Mouse (Mus musculus) hindbrain, embryonic 10.5 days (tissue): ENCODE results near the gene Fbln1. TPM values are rescaled to one million over a fixed set of nuclear protein-coding genes. Genes with fewer than 3 reads are reported as not detected.

ENCODE experiments used
- DNase-seq: peaks from one replicate; pipeline ENCODE4 v3.0.0-alpha.2; 2017; ENCODE audit warnings: low spot score
- H3K27ac ChIP-seq: fragments of 300-500 bp; sonication (generic); 2 replicates; pipeline ENCODE4 v1.5.1; 2016; ENCODE audit warnings: mild to moderate bottlenecking, moderate library complexity
- H3K27me3 ChIP-seq: fragments of 300-500 bp; sonication (generic); 2 replicates; pipeline ENCODE4 v1.6.1; 2016; ENCODE audit warnings: mild to moderate bottlenecking; ENCODE audit not compliant: poor library complexity, insufficient read depth, severe bottlenecking
- H3K36me3 ChIP-seq: fragments of 300-500 bp; sonication (generic); 2 replicates; pipeline ENCODE4 v1.6.1; 2016; ENCODE audit warnings: mild to moderate bottlenecking, moderate library complexity
- H3K4me1 ChIP-seq: fragments of 300-500 bp; sonication (generic); replicated peaks from 2 replicates; pipeline ENCODE4 v1.6.1; 2016; ENCODE audit warnings: mild to moderate bottlenecking
- H3K4me3 ChIP-seq: fragments of 300-500 bp; sonication (generic); 2 replicates; pipeline ENCODE4 v1.5.1; 2016; ENCODE audit warnings: mild to moderate bottlenecking, moderate library complexity
- H3K9me3 ChIP-seq: fragments of 300-500 bp; sonication (generic); 2 replicates; pipeline ENCODE4 v1.6.1; 2016; ENCODE audit warnings: mild to moderate bottlenecking, moderate library complexity
- WGBS: fragments of 180-500 bp; shearing (Covaris S2); methylation state at CpG from one replicate; pipeline ENCODE4 v1.1.7; 2016; 5-methylcytosine and 5-hydroxymethylcytosine counted together
- polyA plus RNA-seq: library from polyadenylated mRNA; unstranded; fragments of >200 nt; fragmentation: Nextera tagmentation; extraction: Ambion mirVana; gene quantifications from 2 replicates; pipeline ENCODE4 v1.2.1, GENCODE M21; 2016

Gene Fbln1
- polyA plus RNA-seq, 1 experiment from 2014 or later: 157 TPM

GRCm38 (mm10) chr15:85231443-85232255 is 25.9 kb downstream of the Fbln1 start:
- Histone ChIP-seq H3K4me1 (no peaks in the 10 kb centered on the region), H3K27ac (no peak overlapping the region), H3K4me3 (no peak overlapping the region), H3K36me3 (peaks cover 96% of the 10 kb centered on the region), H3K27me3 (no peaks in the 10 kb centered on the region), H3K9me3 (no peaks in the 10 kb centered on the region)
- 84% methylated on average over 13 of the region's 13 CpGs for WGBS
- peak; percentile 83 for DNase-seq

DNA sequence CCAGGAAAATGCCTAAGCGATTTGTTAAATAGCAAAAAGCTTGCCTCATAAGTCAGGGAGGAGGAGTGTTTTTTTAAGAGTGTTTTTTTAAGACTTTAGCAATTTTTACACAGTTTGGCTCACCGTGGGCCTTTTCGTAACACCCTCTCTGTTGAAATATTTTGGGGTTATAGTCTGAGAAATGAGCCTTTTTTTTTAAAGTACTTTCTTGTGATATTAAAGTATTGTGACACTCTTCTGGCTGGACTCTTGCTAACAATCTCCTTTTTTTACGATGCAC is 26.4 kb downstream of the Fbln1 start:
- H3K9me3 ChIP-seq: no peaks in the 10 kb centered on the region
- no peak for DNase-seq
- H3K4me3 ChIP-seq: no peak overlapping the region
- no peaks in the 10 kb centered on the region for H3K4me1 ChIP-seq
- H3K27ac ChIP-seq: no peak overlapping the region
- peaks cover 96% of the 10 kb centered on the region for H3K36me3 ChIP-seq
- WGBS: 95% methylated on average over 4 of the region's 4 CpGs
- no peaks in the 10 kb centered on the region for H3K27me3 ChIP-seq

- H3K36me3 ChIP-seq: peaks cover 96% of the 10 kb centered on the region
Measured at GRCm38 (mm10) chr15:85232543-85233250, 26.9 kb downstream of the Fbln1 start.

GRCm38 (mm10) chr15:85233251-85233611 is 27.5 kb downstream of the Fbln1 start:
- H3K27me3 ChIP-seq: no peaks in the 10 kb centered on the region
- H3K36me3 ChIP-seq: peaks cover 96% of the 10 kb centered on the region
- 85% methylated on average over 4 of the region's 4 CpGs for WGBS
- H3K27ac ChIP-seq: no peak overlapping the region
- no peaks in the 10 kb centered on the region for H3K9me3 ChIP-seq
- no peak overlapping the region for H3K4me3 ChIP-seq
- DNase-seq: no peak
- H3K4me1 ChIP-seq: no peaks in the 10 kb centered on the region

More at GRCm38 (mm10) chr15:85232543-85233250, 26.9 kb downstream of the Fbln1 start:
- 94% methylated on average over 25 of the region's 25 CpGs for WGBS
- Histone ChIP-seq H3K27me3 (no peaks in the 10 kb centered on the region), H3K4me1 (no peaks in the 10 kb centered on the region), H3K9me3 (no peaks in the 10 kb centered on the region), H3K27ac (no peak overlapping the region), H3K4me3 (no peak overlapping the region)
- DNase-seq: no peak

GRCm38 (mm10) chr15:85233690-85234089 is 27.9 kb downstream of the Fbln1 start:
- WGBS: 80% methylated on average over 4 of the region's 4 CpGs
- Histone ChIP-seq H3K9me3 (no peaks in the 10 kb centered on the region), H3K27ac (no peak overlapping the region; the same call in 1 of the 2 replicates), H3K27me3 (no peaks in the 10 kb centered on the region), H3K36me3 (peaks cover 96% of the 10 kb centered on the region), H3K4me3 (no peak overlapping the region), H3K4me1 (no peaks in the 10 kb centered on the region)
- no peak for DNase-seq

DNA sequence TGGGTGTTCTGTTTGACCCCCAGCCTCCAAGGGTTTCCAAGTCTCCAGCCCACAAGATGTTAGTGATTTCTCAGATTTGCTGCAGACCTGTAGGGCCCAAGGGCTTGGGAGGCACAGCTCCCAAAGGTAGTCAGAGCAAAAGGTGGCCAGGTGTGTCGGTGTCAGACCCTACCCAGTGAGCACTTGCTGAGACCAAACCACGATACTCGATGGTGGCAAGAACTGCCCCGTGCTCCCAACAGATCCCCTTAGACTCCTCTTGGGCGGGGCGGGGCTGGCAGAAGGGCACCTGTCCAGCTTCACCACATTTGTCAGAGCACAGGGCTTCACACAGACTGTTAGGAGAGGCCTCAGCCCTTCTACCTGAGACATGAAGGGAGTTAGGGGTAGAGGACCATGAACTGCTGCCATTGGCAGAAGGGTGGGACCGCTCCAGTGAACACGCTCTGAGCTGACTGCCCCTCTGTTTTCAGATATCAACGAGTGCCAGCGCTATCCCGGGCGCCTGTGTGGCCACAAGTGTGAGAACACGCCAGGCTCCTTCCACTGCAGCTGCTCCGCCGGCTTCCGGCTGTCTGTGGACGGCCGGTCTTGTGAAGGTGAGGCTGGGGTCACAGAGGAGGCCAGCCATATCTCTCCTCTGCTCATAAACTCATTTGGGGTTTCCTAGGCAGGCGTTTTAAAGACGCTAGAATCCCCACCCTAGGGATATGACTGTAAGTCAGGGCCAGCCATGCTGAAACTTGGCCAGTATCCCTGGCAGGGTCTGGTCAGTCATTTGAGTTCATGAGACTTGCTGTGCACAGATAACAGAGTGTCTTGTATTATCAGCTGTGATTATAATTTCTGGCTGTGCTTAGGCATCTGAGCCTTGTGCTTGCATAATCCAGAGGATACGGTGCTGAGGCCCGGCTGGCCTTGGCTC is 33.3 kb downstream of the Fbln1 start:
- Histone ChIP-seq H3K27me3 (no peaks in the 10 kb centered on the region), H3K4me1 (no peaks in the 10 kb centered on the region), H3K4me3 (no peak overlapping the region), H3K36me3 (peaks cover 96% of the 10 kb centered on the region), H3K9me3 (no peaks in the 10 kb centered on the region), H3K27ac (no peak overlapping the region)
- WGBS: 93% methylated on average over 22 of the region's 22 CpGs
- no peak for DNase-seq

DNA sequence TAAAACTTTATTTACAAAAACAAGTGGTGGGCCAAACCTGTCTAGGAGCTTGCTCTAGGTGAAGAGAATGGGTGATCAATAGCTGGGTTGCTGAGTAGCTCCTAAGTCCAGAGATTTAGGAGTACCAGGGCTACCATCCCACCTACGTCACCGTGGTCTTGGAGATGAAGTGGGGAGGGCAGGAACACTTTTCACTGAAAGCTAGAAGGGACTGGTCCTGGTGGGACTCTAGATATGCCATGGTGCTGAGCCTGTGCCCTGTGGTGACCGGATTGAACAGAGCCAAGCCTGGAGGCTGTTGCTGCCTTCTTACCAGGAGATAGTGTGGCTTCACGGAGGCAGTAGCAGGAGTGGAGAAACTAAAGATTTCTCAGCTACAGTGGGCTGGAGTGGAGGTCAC is 34.3 kb downstream of the Fbln1 start:
- peaks cover 98% of the 10 kb centered on the region for H3K36me3 ChIP-seq
- H3K9me3 ChIP-seq: no peaks in the 10 kb centered on the region
- no peak for DNase-seq
- no peaks in the 10 kb centered on the region for H3K27me3 ChIP-seq
- H3K4me3 ChIP-seq: no peak overlapping the region
- H3K27ac ChIP-seq: no peak overlapping the region
- 91% methylated on average over 4 of the region's 4 CpGs for WGBS
- no peaks in the 10 kb centered on the region for H3K4me1 ChIP-seq

DNA sequence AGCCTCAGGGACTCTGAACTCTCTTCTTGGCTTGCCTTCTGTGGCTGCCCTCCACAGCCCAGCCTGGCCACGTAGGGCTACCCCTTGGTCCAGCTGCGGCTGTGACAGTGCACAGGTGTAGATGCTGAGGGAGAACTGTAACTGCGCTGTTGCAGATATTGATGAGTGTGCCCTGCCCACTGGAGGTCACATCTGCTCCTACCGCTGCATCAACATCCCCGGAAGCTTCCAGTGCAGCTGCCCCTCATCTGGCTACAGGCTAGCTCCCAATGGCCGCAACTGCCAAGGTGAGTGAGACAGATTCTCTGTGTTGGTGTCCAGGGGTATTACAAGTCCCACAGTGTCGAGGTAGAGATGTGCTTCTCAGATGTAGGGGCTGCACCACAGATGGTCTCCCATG is 36.1 kb downstream of the Fbln1 start:
- 91% methylated on average over 7 of the region's 7 CpGs for WGBS
- DNase-seq: no peak
- no peaks in the 10 kb centered on the region for H3K4me1 ChIP-seq
- peaks cover 100% of the 10 kb centered on the region for H3K36me3 ChIP-seq
- H3K9me3 ChIP-seq: no peaks in the 10 kb centered on the region
- no peaks in the 10 kb centered on the region for H3K27me3 ChIP-seq
- no peak overlapping the region for H3K27ac ChIP-seq
- no peak overlapping the region for H3K4me3 ChIP-seq

- no peak overlapping the region for H3K4me3 ChIP-seq
- 94% methylated on average over 13 of the region's 13 CpGs for WGBS
- H3K36me3 ChIP-seq: peaks cover 96% of the 10 kb centered on the region
Measured at GRCm38 (mm10) chr15:85244414-85245161, 38.8 kb downstream of the Fbln1 start.

GRCm38 (mm10) chr15:85245241-85246010 is 39.7 kb downstream of the Fbln1 start:
- Histone ChIP-seq H3K27me3 (no peaks in the 10 kb centered on the region), H3K4me3 (no peak overlapping the region), H3K36me3 (peaks cover 96% of the 10 kb centered on the region), H3K9me3 (no peaks in the 10 kb centered on the region), H3K4me1 (no peaks in the 10 kb centered on the region), H3K27ac (no peak overlapping the region)
- WGBS: 90% methylated on average over 5 of the region's 5 CpGs
- DNase-seq: no peak

More at GRCm38 (mm10) chr15:85244414-85245161, 38.8 kb downstream of the Fbln1 start:
- Histone ChIP-seq H3K27ac (no peak overlapping the region), H3K9me3 (no peaks in the 10 kb centered on the region), H3K27me3 (no peaks in the 10 kb centered on the region), H3K4me1 (no peaks in the 10 kb centered on the region)
- DNase-seq: no peak

DNA sequence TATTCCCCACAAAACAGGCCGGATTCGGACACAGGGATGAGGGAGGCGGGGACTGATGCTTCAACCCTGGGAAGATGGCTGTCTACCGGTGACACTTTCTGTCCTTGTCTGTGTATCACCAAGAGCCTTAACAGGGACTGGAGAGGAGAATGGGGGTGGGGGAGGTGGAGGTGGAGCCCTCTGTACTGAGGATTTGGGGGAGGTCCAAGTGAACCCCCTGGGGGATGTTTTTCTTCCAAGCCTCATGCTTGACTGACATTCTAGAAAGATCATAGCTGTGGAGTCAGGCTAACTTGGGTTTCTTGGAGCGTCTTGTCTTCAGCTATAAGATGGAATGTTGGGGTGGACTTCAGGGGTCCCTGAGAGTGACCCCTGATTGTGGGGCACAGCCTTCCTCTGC is 40.3 kb downstream of the Fbln1 start:
- DNase-seq: no peak
- no peak overlapping the region for H3K4me3 ChIP-seq
- 90% methylated on average over 5 of the region's 5 CpGs for WGBS
- H3K9me3 ChIP-seq: no peaks in the 10 kb centered on the region
- H3K36me3 ChIP-seq: peaks cover 96% of the 10 kb centered on the region
- H3K27me3 ChIP-seq: no peaks in the 10 kb centered on the region
- no peak overlapping the region for H3K27ac ChIP-seq
- H3K4me1 ChIP-seq: no peaks in the 10 kb centered on the region

DNA sequence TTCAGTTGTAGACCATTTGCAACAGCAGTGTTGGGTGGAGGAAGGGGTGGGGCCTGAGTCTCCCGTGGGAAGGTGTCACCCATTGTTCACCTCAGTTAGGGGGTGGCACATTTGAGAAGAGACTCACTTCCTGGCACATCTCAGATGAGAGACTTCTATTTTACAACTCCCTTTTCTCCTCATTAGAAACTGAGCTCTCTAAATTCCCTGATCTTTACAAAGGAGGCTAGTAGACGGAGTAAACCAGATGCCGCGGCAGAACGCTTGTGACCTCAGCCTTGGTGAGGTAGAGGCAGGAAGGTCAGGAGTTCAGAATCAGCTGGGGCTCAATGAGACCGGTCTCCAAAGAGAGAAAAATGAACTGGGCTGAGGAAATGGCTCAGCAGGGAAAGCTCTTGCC is 41.2 kb downstream of the Fbln1 start:
- H3K27me3 ChIP-seq: no peaks in the 10 kb centered on the region
- H3K36me3 ChIP-seq: peaks cover 96% of the 10 kb centered on the region
- no peak overlapping the region for H3K27ac ChIP-seq
- no peaks in the 10 kb centered on the region for H3K9me3 ChIP-seq
- no peak overlapping the region for H3K4me3 ChIP-seq
- no peaks in the 10 kb centered on the region for H3K4me1 ChIP-seq
- DNase-seq: no peak
- 78% methylated on average over 6 of the region's 6 CpGs for WGBS
